Mouse (Mus musculus) large intestine, adult 2 months (tissue): ENCODE data around the gene Ppp1r32. TPM values are rescaled to one million over a fixed set of nuclear protein-coding genes. Genes with fewer than 3 reads are reported as not detected.

Source experiments
- DNase-seq: peaks from one replicate; pipeline ENCODE4 v3.0.0-alpha.2; 2012; ENCODE audit warnings: low read depth, low spot score
- WGBS: fragments of 180-500 bp; shearing (Covaris S2); methylation state at CpG from one replicate; pipeline ENCODE4 v1.1.7; 2018; 5-methylcytosine and 5-hydroxymethylcytosine counted together
- polyA plus RNA-seq: library from polyadenylated mRNA; depleted of rRNA; stranded (reverse); fragments of >200 nt; gene quantifications from 2 replicates; pipeline ENCODE4 v1.2.3, GENCODE M21; 2012; rRNA removed

Gene Ppp1r32
- polyA plus RNA-seq, result 0.48 and 0.93 TPM in 2 replicates

GRCm38 (mm10) chr19:10482703-10483102, at the start of gene Ppp1r32:
TSS of gene Ppp1r32 (minus strand) at chr19:10482928.
- DNase-seq, result no peak
- WGBS, result 51% methylated on average over 6 of the region's 6 CpGs

GRCm38 (mm10) chr19:10530082-10530481, 47.4 kb upstream of the Ppp1r32 start:
- WGBS, result 89% methylated on average over 1 of the region's 1 CpGs
- no peak for DNase-seq

GRCm38 (mm10) chr19:10525910-10526309, 43.2 kb upstream of the Ppp1r32 start, which contains the start of gene Sdhaf2:
TSS of gene Sdhaf2 (minus strand) at chr19:10526142.
- under 1% methylated on average over 11 of the region's 11 CpGs for WGBS
- DNase-seq, result peak; percentile 18

- WGBS, result under 1% methylated on average over 90 of the region's 93 CpGs
- peak; percentile 77 for DNase-seq
Measured at GRCm38 (mm10) chr19:10525106-10525901, 42.6 kb upstream of the Ppp1r32 start, which contains the start of gene Cpsf7. TSS of gene Cpsf7 (plus strand) at chr19:10525266.

GRCm38 (mm10) chr19:10524784-10525105, 42.0 kb upstream of the Ppp1r32 start:
- whole genome bisulfite sequencing, result under 1% methylated on average over 19 of the region's 19 CpGs
- no peak for DNase-seq

- DNase-seq, result no peak
- WGBS, result 56% methylated on average over 5 of the region's 5 CpGs
Measured at GRCm38 (mm10) chr19:10523483-10524080, 40.9 kb upstream of the Ppp1r32 start.

GRCm38 (mm10) chr19:10521926-10522325, 39.2 kb upstream of the Ppp1r32 start:
- 47% methylated on average over 1 of the region's 1 CpGs for WGBS
- no peak for DNase-seq

- 48% methylated on average over 1 of the region's 1 CpGs for WGBS
- no peak for DNase-seq
Measured at GRCm38 (mm10) chr19:10520355-10520754, 37.6 kb upstream of the Ppp1r32 start.

GRCm38 (mm10) chr19:10510759-10511330, 28.1 kb upstream of the Ppp1r32 start:
- WGBS, result 66% methylated on average over 6 of the region's 6 CpGs

GRCm38 (mm10) chr19:10502571-10502970, 19.8 kb upstream of the Ppp1r32 start:
- WGBS, result 13% methylated on average over 4 of the region's 4 CpGs
- DNase-seq, result no peak

More at GRCm38 (mm10) chr19:10510759-10511330, 28.1 kb upstream of the Ppp1r32 start:
- no peak for DNase-seq

GRCm38 (mm10) chr19:10500581-10500980, 17.9 kb upstream of the Ppp1r32 start:
- no peak for DNase-seq
- WGBS, result 83% methylated on average over 8 of the region's 8 CpGs

GRCm38 (mm10) chr19:10497512-10498160, 14.9 kb upstream of the Ppp1r32 start:
- no peak for DNase-seq
- WGBS, result 39% methylated on average over 8 of the region's 8 CpGs

GRCm38 (mm10) chr19:10496976-10497375, 14.2 kb upstream of the Ppp1r32 start:
- DNase-seq, result no peak
- WGBS, result 81% methylated on average over 2 of the region's 2 CpGs

- WGBS, result 88% methylated on average over 1 of the region's 1 CpGs
- DNase-seq, result no peak
Measured at GRCm38 (mm10) chr19:10495670-10496069, 12.9 kb upstream of the Ppp1r32 start.

GRCm38 (mm10) chr19:10486264-10486738, 3.6 kb upstream of the Ppp1r32 start:
- DNase-seq, result peak; percentile 50
- WGBS, result 11% methylated on average over 9 of the region's 9 CpGs

- no peak for DNase-seq
- WGBS, result 49% methylated on average over 4 of the region's 4 CpGs
Measured at GRCm38 (mm10) chr19:10479541-10479940, 3.2 kb downstream of the Ppp1r32 start.

GRCm38 (mm10) chr19:10473779-10474178, 8.9 kb downstream of the Ppp1r32 start:
- 35% methylated on average over 6 of the region's 6 CpGs for WGBS
- DNase-seq, result no peak

GRCm38 (mm10) chr19:10472958-10473357, 9.8 kb downstream of the Ppp1r32 start:
- 63% methylated on average over 3 of the region's 3 CpGs for WGBS
- no peak for DNase-seq

GRCm38 (mm10) chr19:10469171-10469658, 13.5 kb downstream of the Ppp1r32 start:
- 47% methylated on average over 8 of the region's 8 CpGs for WGBS
- no peak for DNase-seq

- 34% methylated on average over 4 of the region's 4 CpGs for WGBS
- no peak for DNase-seq
Measured at GRCm38 (mm10) chr19:10464427-10464826, 18.3 kb downstream of the Ppp1r32 start.
